Mouse (Mus musculus) liver, embryonic 14.5 days (tissue): Measurements from ENCODE around the gene Espn. TPM values are rescaled to one million over a fixed set of nuclear protein-coding genes. Genes with fewer than 3 reads are reported as not detected.
A peak's percentile ranks its signal among the peaks of the same experiment; 100 is the strongest.

Source experiments
- ATAC-seq: fragments of 200-750 bp; cut with Nextera tagmentation; 2 replicates; pipeline ENCODE4 v1.8.0; 2017; ENCODE audit warnings: moderate number of reproducible peaks, mild to moderate bottlenecking, moderate library complexity; ENCODE audit not compliant: insufficient read depth
- DNase-seq, 3 experiments: peaks; one replicate each; pipeline ENCODE4 v3.0.0-alpha.2; 2012 to 2013; ENCODE audit warnings: low read depth in 3 of 3, low spot score in 3 of 3
- H3K27ac ChIP-seq: fragments of 300-500 bp; sonication (generic); 2 replicates; pipeline ENCODE4 v1.5.1; 2014; ENCODE audit warnings: moderate library complexity, mild to moderate bottlenecking, control low read depth, inconsistent platforms
- H3K27me3 ChIP-seq: fragments of 300-500 bp; sonication (generic); 2 replicates; pipeline ENCODE4 v1.6.1; 2014; ENCODE audit warnings: mild to moderate bottlenecking, low read length, moderate library complexity; ENCODE audit not compliant: control insufficient read depth, insufficient read depth
- H3K36me3 ChIP-seq: fragments of 300-500 bp; sonication (generic); replicated peaks from 2 replicates; pipeline ENCODE4 v1.6.1; 2014; ENCODE audit warnings: low read depth; ENCODE audit not compliant: control insufficient read depth, insufficient read depth
- H3K4me1 ChIP-seq, 2 experiments: fragments of 200-500 bp in 1 of 2; fragments of 300-500 bp in 1 of 2; sonication (generic) in 1 of 2; replicated peaks; 2 replicates each; pipeline ENCODE4 v1.6.1; 2012 to 2014; ENCODE audit warnings: antibody characterized with exemption in 1 of 2, inconsistent platforms in 1 of 2, low read length in 1 of 2; ENCODE audit not compliant: control insufficient read depth in 2 of 2, insufficient read depth in 2 of 2
- H3K4me2 ChIP-seq: fragments of 300-500 bp; sonication (generic); 2 replicates; pipeline ENCODE4 v1.6.1; 2014; ENCODE audit warnings: low read depth, mild to moderate bottlenecking, control low read depth, moderate library complexity
- H3K4me3 ChIP-seq, 2 experiments: fragments of 200-500 bp in 1 of 2; fragments of 300-500 bp in 1 of 2; sonication (generic) in 1 of 2; 2 replicates each; pipeline ENCODE4 v1.5.1; 2012 to 2014; ENCODE audit warnings: low read depth in 2 of 2, low read length in 2 of 2, mild to moderate bottlenecking in 2 of 2, control low read depth in 1 of 2, inconsistent platforms in 1 of 2, moderate library complexity in 1 of 2; ENCODE audit not compliant: insufficient read depth in 1 of 2
- H3K9ac ChIP-seq: fragments of 300-500 bp; sonication (generic); replicated peaks from 2 replicates; pipeline ENCODE4 v1.6.1; 2014; ENCODE audit warnings: mild to moderate bottlenecking, control low read depth, moderate library complexity
- H3K9me3 ChIP-seq: fragments of 300-500 bp; sonication (generic); 2 replicates; pipeline ENCODE4 v1.6.1; 2016; ENCODE audit warnings: low read length, mixed read lengths; ENCODE audit not compliant: control insufficient read depth
- CTCF ChIP-seq: IDR thresholded peaks from 2 replicates; pipeline ENCODE4 v1.5.1; 2016; ENCODE audit warnings: antibody characterized with exemption, low read depth, control low read depth
- EP300 ChIP-seq: IDR thresholded peaks from 2 replicates; pipeline ENCODE4 v1.6.1; 2016; ENCODE audit warnings: antibody characterized with exemption, low read depth
- WGBS: fragments of 180-500 bp; shearing (Covaris S2); extraction: QIAGEN DNeasy Blood & Tissue Kit; methylation state at CpG from one replicate; pipeline ENCODE4 v1.1.7; 2014; ENCODE audit not compliant: insufficient replicate concordance; 5-methylcytosine and 5-hydroxymethylcytosine counted together
- polyA plus RNA-seq, 2 experiments: library from polyadenylated mRNA; depleted of rRNA in 1 of 2; stranded (reverse) in 1 of 2; unstranded in 1 of 2; fragments of >200 nt; fragmentation: Nextera tagmentation in 1 of 2; extraction: Ambion mirVana in 1 of 2; gene quantifications; 2 replicates each; pipeline versions ENCODE4 v1.2.1 to v1.2.3; 2012 to 2014

The Espn gene
- polyA plus RNA-seq, 2 experiments: 1.2 TPM

DNA sequence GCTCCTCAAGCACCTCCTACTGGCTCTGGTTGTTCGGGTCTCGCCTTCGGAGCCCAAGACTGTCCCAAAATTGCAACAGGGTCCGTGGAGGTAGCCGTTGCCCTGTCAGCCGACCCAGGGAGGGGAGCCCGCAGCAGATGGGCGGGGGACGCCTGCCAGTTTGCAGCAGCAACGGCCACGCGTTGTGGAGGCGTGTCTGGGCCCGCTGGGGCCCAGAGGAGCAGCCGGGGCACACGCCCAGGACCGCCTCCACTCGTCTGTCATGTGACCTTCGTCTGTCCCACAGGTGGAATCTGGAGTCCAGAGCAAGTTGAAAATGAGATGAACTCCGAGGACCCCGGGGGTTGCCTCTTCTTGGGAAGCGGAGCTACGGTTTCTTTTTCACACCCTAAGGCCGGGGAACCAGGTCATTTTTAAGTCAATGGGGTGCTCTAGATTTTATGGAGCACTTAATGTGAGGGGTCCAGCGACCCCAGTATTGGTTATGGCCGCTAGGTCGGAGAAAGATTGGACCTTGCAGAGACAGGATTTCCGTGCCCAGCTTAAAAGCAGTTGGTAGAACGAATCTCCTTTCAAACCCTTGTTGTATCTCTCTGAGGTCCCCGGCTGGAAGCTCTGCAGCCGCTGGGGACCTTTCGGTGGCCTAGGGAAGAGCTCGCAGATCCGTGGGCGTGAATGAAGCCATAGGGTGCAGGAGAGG lies 6.6 kb upstream of the Espn start, which contains the start of gene Hes2:
Gene Hes2 (plus strand): TSS at position 283 of the 700 bp plus-strand sequence.
- H3K9me3 ChIP-seq: no peaks in the 10 kb centered on the region
- peak; percentile 48; the same call in 1 of the 2 replicates for ATAC-seq
- H3K4me1 ChIP-seq: peaks cover 3 to 6% of the 10 kb centered on the region in 2 experiments; a peak in 2 of 4 replicates
- DNase-seq: no peak
- H3K27me3 ChIP-seq: peaks cover 46% of the 10 kb centered on the region
- no peak within 1 kb of the TSS for H3K27ac ChIP-seq
- no peaks in the 10 kb centered on the region for H3K36me3 ChIP-seq
- TF ChIP-seq CTCF (no peak), EP300 (no peak)
- WGBS: 3% methylated on average over 35 of the region's 35 CpGs
- peak within 1 kb of the TSS; percentile 63 for H3K4me2 ChIP-seq
- H3K9ac ChIP-seq: no peak within 1 kb of the TSS
- peak within 1 kb of the TSS in 1 of 2 experiments; percentile 42; a peak in 2 of 4 replicates for H3K4me3 ChIP-seq

DNA sequence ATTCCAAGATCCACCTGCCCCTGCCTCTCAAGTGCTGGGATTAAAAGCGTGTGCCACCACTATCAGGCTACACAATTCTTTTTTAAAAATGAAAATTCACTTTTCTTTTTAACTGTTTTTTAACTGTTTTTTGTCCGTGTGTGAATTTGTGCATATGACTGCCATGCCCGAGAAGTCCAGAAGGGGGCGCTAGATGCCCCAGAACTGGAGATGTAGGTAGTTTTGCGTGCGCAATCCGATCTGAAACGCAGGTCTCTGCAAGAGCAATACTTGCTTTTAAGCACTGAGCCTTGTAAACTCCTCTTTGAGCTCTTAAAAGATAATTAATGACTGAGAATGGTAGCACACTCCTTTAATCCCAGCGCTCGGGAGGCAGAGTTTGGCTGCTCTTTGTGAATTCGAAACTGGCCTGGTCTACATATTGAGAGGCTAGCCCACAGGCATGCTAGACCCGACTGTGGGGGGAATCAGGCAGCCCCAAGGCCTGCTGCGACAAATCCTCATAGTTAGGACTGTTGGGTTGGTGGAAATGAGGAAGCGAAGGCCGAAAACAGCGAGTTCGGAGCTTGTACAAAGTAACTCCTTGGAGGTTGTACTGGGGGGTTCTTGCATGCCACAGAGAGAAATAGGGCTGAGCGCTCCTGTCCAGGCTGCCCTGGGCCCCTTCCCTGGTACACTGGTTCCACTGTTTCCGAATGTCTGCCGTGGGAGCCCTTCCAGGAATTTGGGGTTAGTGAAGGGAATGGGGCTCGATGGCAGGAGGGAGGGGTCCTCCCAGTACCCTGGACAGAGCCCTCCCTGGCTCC lies 5.8 kb upstream of the Espn start:
- no peaks in the 10 kb centered on the region for H3K36me3 ChIP-seq
- H3K4me3 ChIP-seq: peak overlapping the region in 1 of 2 experiments; percentile 42; a peak in 2 of 4 replicates
- H3K9me3 ChIP-seq: no peaks in the 10 kb centered on the region
- DNase-seq: no peak
- peaks cover 3 to 8% of the 10 kb centered on the region in 2 experiments; a peak in 3 of 4 replicates for H3K4me1 ChIP-seq
- H3K27me3 ChIP-seq: peaks cover 47% of the 10 kb centered on the region
- H3K4me2 ChIP-seq: peak overlapping the region; percentile 63
- ATAC-seq: no peak
- H3K27ac ChIP-seq: no peak overlapping the region
- TF ChIP-seq EP300 (no peak), CTCF (peak; percentile 87)
- H3K9ac ChIP-seq: no peak overlapping the region
- 9% methylated on average over 21 of the region's 21 CpGs for WGBS

DNA sequence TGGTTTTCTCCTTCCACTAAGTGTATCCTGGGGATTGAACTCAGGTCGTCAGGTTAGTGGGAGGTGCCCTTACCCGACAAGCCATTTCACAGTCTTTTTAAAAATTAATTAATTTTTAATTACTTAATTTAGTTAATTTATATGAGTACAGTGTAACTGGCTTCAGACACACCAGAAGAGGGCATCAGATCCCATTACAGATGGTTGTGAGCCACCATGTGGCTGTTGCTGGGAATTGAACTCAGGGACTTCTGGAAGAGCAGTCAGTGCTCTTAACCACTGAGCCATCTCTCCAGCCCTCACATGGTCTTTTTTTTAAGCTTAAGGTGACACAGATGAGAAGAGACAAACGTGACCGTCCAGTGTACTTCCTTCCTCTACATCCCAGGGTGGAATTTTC lies 2.8 kb upstream of the Espn start:
- no peak overlapping the region for H3K4me2 ChIP-seq
- WGBS: 44% methylated on average over 4 of the region's 4 CpGs
- DNase-seq (no peak), ATAC-seq (no peak)
- H3K27ac ChIP-seq: no peak overlapping the region
- H3K27me3 ChIP-seq: peaks cover 49% of the 10 kb centered on the region
- H3K9me3 ChIP-seq: no peaks in the 10 kb centered on the region
- H3K9ac ChIP-seq: no peak overlapping the region
- no peak overlapping the region for H3K4me3 ChIP-seq
- TF ChIP-seq CTCF (0 out of 2 replicates have a peak, but pooled peaks have one; percentile 3), EP300 (no peak)
- H3K36me3 ChIP-seq: no peaks in the 10 kb centered on the region
- H3K4me1 ChIP-seq: peaks cover 3 to 10% of the 10 kb centered on the region in 2 experiments; a peak in 3 of 4 replicates

DNA sequence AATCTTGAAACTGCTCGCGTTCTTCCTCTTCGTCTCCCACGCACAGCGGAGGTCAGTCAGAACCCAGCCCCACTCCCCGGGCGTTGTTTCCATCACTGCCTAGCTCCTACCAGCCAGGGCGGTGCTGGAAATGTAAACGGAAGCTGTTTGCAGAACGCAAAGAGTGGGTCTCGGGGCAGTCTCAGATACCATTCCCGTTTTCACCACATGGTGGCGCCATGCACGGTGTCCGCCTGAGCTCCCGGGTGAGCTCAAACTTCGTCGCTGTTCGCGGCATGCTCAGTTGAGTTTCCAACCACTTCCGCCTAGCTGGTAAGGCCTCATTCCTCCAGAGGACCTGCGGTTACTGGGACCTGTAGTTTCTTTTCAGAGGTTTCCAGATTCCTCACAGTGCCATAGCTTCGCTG lies 1.6 kb upstream of the Espn start:
- H3K9ac ChIP-seq: no peak overlapping the region
- H3K4me2 ChIP-seq: peak overlapping the region; percentile 39
- no peak overlapping the region for H3K27ac ChIP-seq
- H3K4me1 ChIP-seq: peaks cover 0 to 10% of the 10 kb centered on the region in 2 experiments; a peak in 3 of 4 replicates
- H3K36me3 ChIP-seq: no peaks in the 10 kb centered on the region
- TF ChIP-seq CTCF (peak; percentile 96), EP300 (no peak)
- H3K27me3 ChIP-seq: peaks cover 37% of the 10 kb centered on the region
- ATAC-seq: peak; percentile 43
- 1% methylated on average over 23 of the region's 23 CpGs for WGBS
- DNase-seq: peak; percentile 57 to 62 (median 59)
- H3K9me3 ChIP-seq: no peaks in the 10 kb centered on the region
- H3K4me3 ChIP-seq: peak overlapping the region in 1 of 2 experiments; percentile 16; a peak in 1 of 4 replicates
